Mouse (Mus musculus) liver, embryonic 14.5 days (tissue): Measurements from ENCODE around the gene Rnf151.

Experiments used
- CTCF ChIP-seq: IDR thresholded peaks from 2 replicates; pipeline ENCODE4 v1.5.1; 2016; ENCODE audit warnings: antibody characterized with exemption, low read depth, control low read depth
- EP300 ChIP-seq: IDR thresholded peaks from 2 replicates; pipeline ENCODE4 v1.6.1; 2016; ENCODE audit warnings: antibody characterized with exemption, low read depth

GRCm38 (mm10) chr17:24670246-24670844, 47.5 kb downstream of the Rnf151 start:
- TF ChIP-seq CTCF (no peak), EP300 (no peak)
